ENCODE assay signal across 11 mouse cellular contexts in genomic region chr11:102939024-102939675, GRCm38 (mm10). TPM values are rescaled to one million over a fixed set of nuclear protein-coding genes. Genes with fewer than 3 reads are reported as not detected.
A peak's percentile ranks its signal among the peaks of the same experiment; 100 is the strongest.
DNase-seq lines count a peak whose midpoint lies in the region; ATAC-seq and TF ChIP-seq lines count a peak whose summit lies in the region.
"Had no signal": no experiment of that assay in that cellular context is flagged by ENCODE, and none has a peak within 500 bp of the region (broad histone marks: within the 10 kb centered on the region; RNA-seq: fewer than 3 reads in every experiment).

No protein-coding gene starts in this region.

- peaks cover 31% of the 10 kb centered on the region for H3K27me3 ChIP-seq in forebrain, embryonic 13.5 days
- peaks cover 12% of the 10 kb centered on the region for H3K27me3 ChIP-seq in forebrain, embryonic 16.5 days (replicated peaks; ENCODE audit: control insufficient read depth, insufficient read depth, low read length)
- peaks cover 60% of the 10 kb centered on the region for H3K27me3 ChIP-seq in lung, embryonic 15.5 days
- H3K27me3 ChIP-seq in hindbrain, embryonic 16.5 days (replicated peaks; ENCODE audit: control insufficient read depth, insufficient read depth, low read length) = peaks cover 11% of the 10 kb centered on the region
- H3K27me3 ChIP-seq in midbrain, postnatal 0 days (ENCODE audit: insufficient read depth, low read length) = peaks cover 11% of the 10 kb centered on the region

- no peak for ATAC-seq in forebrain, embryonic 13.5 days
- no peak for ATAC-seq in forebrain, embryonic 16.5 days
- ATAC-seq in lung, embryonic 15.5 days (ENCODE audit: borderline replicate concordance, extremely low read depth, low FRiP score, low TSS enrichment) = peak; percentile 42; the same call in 1 of the 2 replicates
- ATAC-seq in hindbrain, embryonic 16.5 days = peak; percentile 60; the same call in 1 of the 2 replicates
- ATAC-seq in midbrain, postnatal 0 days (ENCODE audit: low FRiP score) = no peak

- H3K36me3 ChIP-seq in forebrain, embryonic 13.5 days (ENCODE audit: poor library complexity, severe bottlenecking) = no peaks in the 10 kb centered on the region
- no peaks in the 10 kb centered on the region for H3K36me3 ChIP-seq in forebrain, embryonic 16.5 days (ENCODE audit: control insufficient read depth, insufficient read depth)
- H3K36me3 ChIP-seq in lung, embryonic 15.5 days = no peaks in the 10 kb centered on the region
- H3K36me3 ChIP-seq in hindbrain, embryonic 16.5 days (ENCODE audit: control insufficient read depth, insufficient read depth, low read length) = no peaks in the 10 kb centered on the region
- no peaks in the 10 kb centered on the region for H3K36me3 ChIP-seq in midbrain, postnatal 0 days (ENCODE audit: insufficient read depth, low read length)

- H3K4me2 ChIP-seq in forebrain, embryonic 13.5 days = no peak overlapping the region
- H3K4me2 ChIP-seq in forebrain, embryonic 16.5 days (ENCODE audit: low read length) = no peak overlapping the region
- peak overlapping the region; percentile 36; the same call in 1 of the 2 replicates for H3K4me2 ChIP-seq in lung, embryonic 15.5 days
- H3K4me2 ChIP-seq in hindbrain, embryonic 16.5 days (ENCODE audit: low read length) = peak overlapping the region; percentile 24; the same call in 1 of the 2 replicates
- H3K4me2 ChIP-seq in midbrain, postnatal 0 days (ENCODE audit: low read depth, low read length, poor library complexity, severe bottlenecking) = no peak overlapping the region

- H3K4me1 ChIP-seq in forebrain, embryonic 13.5 days = peaks cover 24% of the 10 kb centered on the region
- no peaks in the 10 kb centered on the region; the same call in 1 of the 2 replicates for H3K4me1 ChIP-seq in forebrain, embryonic 16.5 days (replicated peaks; ENCODE audit: control insufficient read depth, insufficient read depth, low read length)
- H3K4me1 ChIP-seq in lung, embryonic 15.5 days = peaks cover 9% of the 10 kb centered on the region; the same call in 1 of the 2 replicates
- peaks cover 10% of the 10 kb centered on the region for H3K4me1 ChIP-seq in hindbrain, embryonic 16.5 days (ENCODE audit: control insufficient read depth, insufficient read depth, low read depth, low read length)
- H3K4me1 ChIP-seq in midbrain, postnatal 0 days (ENCODE audit: insufficient read depth, low read length) = no peaks in the 10 kb centered on the region

- no peak overlapping the region for H3K4me3 ChIP-seq in forebrain, embryonic 13.5 days
- H3K4me3 ChIP-seq in forebrain, embryonic 16.5 days (replicated peaks; ENCODE audit: low read length) = no peak overlapping the region
- H3K4me3 ChIP-seq in lung, embryonic 15.5 days = no peak overlapping the region
- no peak overlapping the region for H3K4me3 ChIP-seq in hindbrain, embryonic 16.5 days (ENCODE audit: low read length)
- H3K4me3 ChIP-seq in midbrain, postnatal 0 days (ENCODE audit: low read depth, low read length) = no peak overlapping the region

- H3K9me3 ChIP-seq in forebrain, embryonic 13.5 days (replicated peaks) = no peaks in the 10 kb centered on the region
- no peaks in the 10 kb centered on the region for H3K9me3 ChIP-seq in forebrain, embryonic 16.5 days (ENCODE audit: control insufficient read depth, low read length)
- no peaks in the 10 kb centered on the region for H3K9me3 ChIP-seq in lung, embryonic 15.5 days
- H3K9me3 ChIP-seq in hindbrain, embryonic 16.5 days (ENCODE audit: control insufficient read depth, low read length) = no peaks in the 10 kb centered on the region
- H3K9me3 ChIP-seq in midbrain, postnatal 0 days (ENCODE audit: low read length) = no peaks in the 10 kb centered on the region

- TF ChIP-seq CTCF in midbrain, postnatal 0 days (IDR thresholded peaks at IDR 0.05) = peak; percentile 9; the same call in 1 of the 2 replicates

- no peak overlapping the region for H3K27ac ChIP-seq in forebrain, embryonic 13.5 days
- no peak overlapping the region for H3K27ac ChIP-seq in forebrain, embryonic 16.5 days (ENCODE audit: low read length)
- H3K27ac ChIP-seq in lung, embryonic 15.5 days = no peak overlapping the region
- H3K27ac ChIP-seq in hindbrain, embryonic 16.5 days (ENCODE audit: low read depth, low read length) = no peak overlapping the region
- H3K27ac ChIP-seq in midbrain, postnatal 0 days (ENCODE audit: low read depth, low read length) = no peak overlapping the region

- no peak for DNase-seq in lung, adult 18-20 months
- DNase-seq in midbrain, postnatal 0 days (ENCODE audit: low spot score) = no peak
- no peak for DNase-seq in spleen, adult 18-20 months
- DNase-seq in adrenal gland, postnatal 36 days = no peak
- DNase-seq: right cerebral cortex, postnatal 25 days had no signal

- peak overlapping the region; percentile 43; the same call in 1 of the 2 replicates for H3K9ac ChIP-seq in forebrain, embryonic 13.5 days
- H3K9ac ChIP-seq in forebrain, embryonic 16.5 days (replicated peaks; ENCODE audit: low read depth, low read length) = no peak overlapping the region; the same call in 1 of the 2 replicates
- no peak overlapping the region for H3K9ac ChIP-seq in lung, embryonic 15.5 days
- H3K9ac ChIP-seq in hindbrain, embryonic 16.5 days (ENCODE audit: low read depth, low read length) = 0 out of 2 replicates have a peak overlapping the region, but pooled peaks have one; percentile 8
- H3K9ac ChIP-seq in midbrain, postnatal 0 days (replicated peaks; ENCODE audit: low read length, poor library complexity, severe bottlenecking) = no peak overlapping the region

- WGBS in forebrain, embryonic 13.5 days = 41% methylated on average over 13 of the region's 13 CpGs
- WGBS in forebrain, embryonic 16.5 days = 36% methylated on average over 13 of the region's 13 CpGs
- WGBS in lung, embryonic 15.5 days = 17% methylated on average over 13 of the region's 13 CpGs
- WGBS in hindbrain, embryonic 16.5 days = 33% methylated on average over 13 of the region's 13 CpGs
- WGBS in midbrain, postnatal 0 days = 39% methylated on average over 13 of the region's 13 CpGs

RNA-seq across cellular contexts. Expression of gene C1ql1, which starts 7.3 kb away (rescaled TPM):
- 1.4 and 1.5 TPM in 2 replicates for polyA plus RNA-seq in forebrain, embryonic 13.5 days (2015; fragmentation: Nextera tagmentation; extraction: Ambion mirVana)
- polyA plus RNA-seq in forebrain, embryonic 16.5 days (2015; fragmentation: Nextera tagmentation; extraction: Ambion mirVana) = 1.4 TPM in 2 replicates
- 1.4 and 1.8 TPM in 2 replicates for polyA plus RNA-seq in lung, embryonic 15.5 days (2015; fragmentation: Nextera tagmentation; extraction: Ambion mirVana)
- polyA plus RNA-seq in hindbrain, embryonic 16.5 days (2015; fragmentation: Nextera tagmentation; extraction: Ambion mirVana) = 9.0 and 9.9 TPM in 2 replicates
- total RNA-seq in midbrain, postnatal 0 days (2014; rRNA removed) = 45.6 and 52.8 TPM in 2 replicates
- 15.8 and 16.9 TPM in 2 replicates for polyA plus RNA-seq in midbrain, postnatal 0 days (2015; fragmentation: Nextera tagmentation; extraction: Ambion mirVana)
- 10 to 100 TPM; 32.8 to 40.4 TPM for total RNA-seq in adrenal gland, postnatal 36 days (2021)
- total RNA-seq: gastrocnemius, adult 8-10 months; megakaryocyte-erythroid progenitor cell, adult 5-6 weeks had no signal

RNA-seq across cellular contexts. Expression of gene Kif18b, which starts 14.2 kb away (rescaled TPM):
- polyA plus RNA-seq in forebrain, embryonic 13.5 days (2015; fragmentation: Nextera tagmentation; extraction: Ambion mirVana) = 10.3 and 10.7 TPM in 2 replicates
- polyA plus RNA-seq in forebrain, embryonic 16.5 days (2015; fragmentation: Nextera tagmentation; extraction: Ambion mirVana) = 3.0 and 4.1 TPM in 2 replicates
- 13.8 and 15.2 TPM in 2 replicates for polyA plus RNA-seq in lung, embryonic 15.5 days (2015; fragmentation: Nextera tagmentation; extraction: Ambion mirVana)
- polyA plus RNA-seq in hindbrain, embryonic 16.5 days (2015; fragmentation: Nextera tagmentation; extraction: Ambion mirVana) = 2.0 and 2.3 TPM in 2 replicates
- total RNA-seq in midbrain, postnatal 0 days (2014; rRNA removed) = 3.8 and 6.3 TPM in 2 replicates
- polyA plus RNA-seq in midbrain, postnatal 0 days (2015; fragmentation: Nextera tagmentation; extraction: Ambion mirVana) = 0.46 and 0.60 TPM in 2 replicates
- 1 to 10 TPM; 1.8 to 2.1 TPM for total RNA-seq in adrenal gland, postnatal 36 days (2021)
- total RNA-seq: gastrocnemius, adult 8-10 months had no signal

RNA-seq across cellular contexts. Expression of gene Gfap, which starts 38.4 kb away (rescaled TPM):
- not detected in 2 replicates for polyA plus RNA-seq in forebrain, embryonic 13.5 days (2015; fragmentation: Nextera tagmentation; extraction: Ambion mirVana)
- polyA plus RNA-seq in forebrain, embryonic 16.5 days (2015; fragmentation: Nextera tagmentation; extraction: Ambion mirVana) = 1.3 and 2.3 TPM in 2 replicates
- polyA plus RNA-seq in lung, embryonic 15.5 days (2015; fragmentation: Nextera tagmentation; extraction: Ambion mirVana) = 0.25 and 0.37 TPM in 2 replicates
- polyA plus RNA-seq in hindbrain, embryonic 16.5 days (2015; fragmentation: Nextera tagmentation; extraction: Ambion mirVana) = 4.8 and 15.5 TPM in 2 replicates
- total RNA-seq in midbrain, postnatal 0 days (2014; rRNA removed) = 19.5 and 36.4 TPM in 2 replicates
- polyA plus RNA-seq in midbrain, postnatal 0 days (2015; fragmentation: Nextera tagmentation; extraction: Ambion mirVana) = 20.6 and 24.3 TPM in 2 replicates
- total RNA-seq in adrenal gland, postnatal 36 days (2021) = under 1 TPM; 0.10 to 0.66 TPM

RNA-seq across cellular contexts. Expression of gene Fam187a, which starts 54.2 kb away (rescaled TPM):
- not detected in 2 replicates for polyA plus RNA-seq in forebrain, embryonic 13.5 days (2015; fragmentation: Nextera tagmentation; extraction: Ambion mirVana)
- polyA plus RNA-seq in forebrain, embryonic 16.5 days (2015; fragmentation: Nextera tagmentation; extraction: Ambion mirVana) = not detected in 2 replicates
- not detected in 2 replicates for polyA plus RNA-seq in lung, embryonic 15.5 days (2015; fragmentation: Nextera tagmentation; extraction: Ambion mirVana)
- not detected in 2 replicates for polyA plus RNA-seq in hindbrain, embryonic 16.5 days (2015; fragmentation: Nextera tagmentation; extraction: Ambion mirVana)
- not detected in 2 replicates for total RNA-seq in midbrain, postnatal 0 days (2014; rRNA removed)
- 0.12 TPM in 1 of 2 replicates, not detected in the other for polyA plus RNA-seq in midbrain, postnatal 0 days (2015; fragmentation: Nextera tagmentation; extraction: Ambion mirVana)
- total RNA-seq in adrenal gland, postnatal 36 days (2021) = not detected
- total RNA-seq: gastrocnemius, adult 8-10 months; megakaryocyte-erythroid progenitor cell, adult 5-6 weeks had no signal

RNA-seq across cellular contexts. Expression of gene Ccdc103, which starts 58.1 kb away (rescaled TPM):
- polyA plus RNA-seq in forebrain, embryonic 13.5 days (2015; fragmentation: Nextera tagmentation; extraction: Ambion mirVana) = 1.8 and 2.8 TPM in 2 replicates
- 2.2 and 2.7 TPM in 2 replicates for polyA plus RNA-seq in forebrain, embryonic 16.5 days (2015; fragmentation: Nextera tagmentation; extraction: Ambion mirVana)
- polyA plus RNA-seq in lung, embryonic 15.5 days (2015; fragmentation: Nextera tagmentation; extraction: Ambion mirVana) = 2.7 and 3.2 TPM in 2 replicates
- 2.2 and 2.5 TPM in 2 replicates for polyA plus RNA-seq in hindbrain, embryonic 16.5 days (2015; fragmentation: Nextera tagmentation; extraction: Ambion mirVana)
- 0.33 and 1.6 TPM in 2 replicates for total RNA-seq in midbrain, postnatal 0 days (2014; rRNA removed)
- polyA plus RNA-seq in midbrain, postnatal 0 days (2015; fragmentation: Nextera tagmentation; extraction: Ambion mirVana) = 1.7 and 1.8 TPM in 2 replicates
- total RNA-seq in adrenal gland, postnatal 36 days (2021) = under 1 TPM; 0.30 to 0.76 TPM
- total RNA-seq: gastrocnemius, adult 8-10 months; megakaryocyte-erythroid progenitor cell, adult 5-6 weeks had no signal

Comparison
In these comparisons a context has a peak if more than half of its experiments do, and no peak if none do; other contexts are left out.
1. H3K9ac ChIP-seq: peak in forebrain, embryonic 13.5 days (single experiment) and hindbrain, embryonic 16.5 days (single experiment); none in forebrain, embryonic 16.5 days (single experiment), lung, embryonic 15.5 days (single experiment) and midbrain, postnatal 0 days (single experiment).
2. ATAC-seq: peak in lung, embryonic 15.5 days (single experiment) and hindbrain, embryonic 16.5 days (single experiment); none in forebrain, embryonic 13.5 days (single experiment), forebrain, embryonic 16.5 days (single experiment) and midbrain, postnatal 0 days (single experiment).
3. H3K4me2 ChIP-seq: peak in lung, embryonic 15.5 days (single experiment) and hindbrain, embryonic 16.5 days (single experiment); none in forebrain, embryonic 13.5 days (single experiment), forebrain, embryonic 16.5 days (single experiment) and midbrain, postnatal 0 days (single experiment).